Mouse (Mus musculus): ENCODE data around the gene Zbtb20.

GRCm38 (mm10) chr16:43471060-43471459 lies 595.4 kb downstream of the Zbtb20 start:
- TF ChIP-seq EP300 (IDR thresholded peaks at IDR 0.05) (no peak), CTCF (IDR thresholded peaks at IDR 0.05) (no peak)
